Mouse (Mus musculus): ENCODE results near the gene Pde6d. TPM values are rescaled to one million over a fixed set of nuclear protein-coding genes. Genes with fewer than 3 reads are reported as not detected.

Pde6d gene
- polyA plus RNA-seq (2014; fragmentation: Nextera tagmentation; extraction: Ambion mirVana): 65.5 and 71.7 TPM in 2 replicates

DNA sequence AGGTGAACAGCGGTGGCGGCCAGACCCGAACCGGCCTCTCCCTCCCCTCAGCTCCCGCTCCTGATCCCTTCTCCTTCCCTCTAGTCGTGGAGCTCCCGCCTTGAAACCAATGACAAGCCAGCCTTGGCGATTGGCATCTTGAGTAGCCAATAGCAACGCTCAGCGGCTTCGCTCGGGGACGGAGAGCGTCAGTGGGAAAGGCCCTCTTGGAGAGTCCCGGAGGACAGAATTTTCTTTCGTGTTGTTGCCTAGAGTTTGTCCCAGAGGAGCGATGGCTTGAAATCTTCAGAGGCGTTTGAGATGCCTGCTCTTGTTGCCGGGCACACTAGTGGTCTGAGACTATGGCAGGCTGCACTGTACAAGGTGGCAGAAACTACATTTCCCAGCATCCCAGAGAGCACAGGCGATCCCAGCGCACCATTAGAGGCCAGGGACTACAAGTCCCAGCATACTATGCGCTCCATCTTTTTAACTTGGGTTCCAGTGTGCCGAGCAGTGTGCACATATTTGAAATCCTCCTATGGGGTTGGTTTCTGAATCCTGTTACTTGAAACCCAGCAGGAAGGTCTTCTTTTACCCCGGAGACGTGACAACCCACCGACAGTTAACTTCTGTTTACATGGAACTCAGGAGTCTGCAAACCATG, at the start of gene Pde6d, which contains the start of gene Cops7b:
Pde6d (minus strand) TSS at position 179 of the 646 bp plus-strand sequence.
Cops7b (plus strand) TSS at position 454 of the 646 bp plus-strand sequence.
- WGBS: under 1% methylated on average over 26 of the region's 26 CpGs
- H3K27ac ChIP-seq (ENCODE audit: low read depth, low read length): peak within 1 kb of the TSS; percentile 55; the same call in 1 of the 2 replicates
- peaks cover 8% of the 10 kb centered on the region; the same call in 1 of the 2 replicates for H3K4me1 ChIP-seq (ENCODE audit: control insufficient read depth, insufficient read depth, low read length)

DNA sequence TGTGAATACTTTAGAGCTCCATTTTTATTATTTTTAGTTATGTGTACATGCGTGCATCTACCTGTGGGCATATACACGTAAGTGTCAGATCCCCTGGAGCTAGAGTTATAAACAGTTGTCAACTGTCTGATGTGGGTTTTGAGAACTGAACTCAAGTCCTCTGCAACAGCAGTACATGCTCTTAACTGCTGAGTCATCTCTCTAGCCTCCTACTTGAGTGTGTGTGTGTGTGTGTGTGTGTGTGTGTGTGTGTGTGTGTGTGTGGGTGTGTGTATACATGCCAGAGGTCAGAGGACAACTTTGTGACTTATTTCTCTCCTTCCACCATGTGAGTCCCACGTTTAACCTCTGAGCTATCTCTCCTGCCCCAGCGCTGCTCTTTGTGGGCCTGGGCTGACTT, 48.1 kb upstream of the Pde6d start:
- 77% methylated on average over 4 of the region's 4 CpGs for WGBS
- H3K27ac ChIP-seq (ENCODE audit: low read depth, low read length): no peak overlapping the region

More for the DNA sequence above, at the start of gene Pde6d, which contains the start of gene Cops7b:
- Histone ChIP-seq H3K4me3 (ENCODE audit: low read length) (peak within 1 kb of the TSS; percentile 93), H3K27me3 (ENCODE audit: control insufficient read depth, insufficient read depth, low read length) (no peaks in the 10 kb centered on the region), H3K9me3 (ENCODE audit: control insufficient read depth, low read length) (no peaks in the 10 kb centered on the region), H3K9ac (ENCODE audit: low read depth, low read length) (peak within 1 kb of the TSS; percentile 89), H3K36me3 (ENCODE audit: control insufficient read depth, insufficient read depth, low read length) (no peaks in the 10 kb centered on the region), H3K4me2 (replicated peaks; ENCODE audit: low read depth, low read length) (peak within 1 kb of the TSS; percentile 77)
- peak; percentile 96 for ATAC-seq (ENCODE audit: low FRiP score, low TSS enrichment)

DNA sequence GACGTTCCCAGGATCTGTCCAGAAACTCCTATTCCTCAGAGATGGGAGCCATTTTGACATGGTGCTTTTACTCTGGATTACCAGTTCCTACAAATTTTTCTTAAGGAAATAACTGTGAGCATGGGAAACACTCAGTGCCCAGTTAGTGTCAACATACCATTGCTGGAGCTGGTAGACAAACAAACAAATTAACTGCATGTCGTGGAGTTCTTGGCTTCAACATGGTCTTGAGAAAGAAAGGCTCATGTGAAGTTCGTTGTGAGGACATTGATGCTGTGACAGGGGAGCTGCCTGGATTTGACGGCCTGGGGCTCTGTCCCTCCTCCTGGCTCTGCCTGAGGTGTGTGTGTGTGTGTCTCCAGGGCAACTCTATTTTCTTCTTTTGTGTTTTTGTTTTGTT, 47.5 kb upstream of the Pde6d start:
- Histone ChIP-seq H3K27ac (ENCODE audit: low read depth, low read length) (no peak overlapping the region), H3K9me3 (ENCODE audit: control insufficient read depth, low read length) (no peaks in the 10 kb centered on the region), H3K4me1 (ENCODE audit: control insufficient read depth, insufficient read depth, low read length) (peaks cover 16% of the 10 kb centered on the region; the same call in 1 of the 2 replicates), H3K9ac (ENCODE audit: low read depth, low read length) (no peak overlapping the region), H3K4me3 (ENCODE audit: low read length) (no peak overlapping the region), H3K27me3 (ENCODE audit: control insufficient read depth, insufficient read depth, low read length) (no peaks in the 10 kb centered on the region), H3K4me2 (replicated peaks; ENCODE audit: low read depth, low read length) (no peak overlapping the region), H3K36me3 (ENCODE audit: control insufficient read depth, insufficient read depth, low read length) (no peaks in the 10 kb centered on the region)
- 64% methylated on average over 4 of the region's 4 CpGs for WGBS
- ATAC-seq (ENCODE audit: low FRiP score, low TSS enrichment): no peak

More for the DNA sequence above, 48.1 kb upstream of the Pde6d start:
- Histone ChIP-seq H3K4me1 (ENCODE audit: control insufficient read depth, insufficient read depth, low read length) (peaks cover 16% of the 10 kb centered on the region; the same call in 1 of the 2 replicates), H3K4me3 (ENCODE audit: low read length) (no peak overlapping the region), H3K4me2 (replicated peaks; ENCODE audit: low read depth, low read length) (no peak overlapping the region), H3K9me3 (ENCODE audit: control insufficient read depth, low read length) (no peaks in the 10 kb centered on the region), H3K9ac (ENCODE audit: low read depth, low read length) (no peak overlapping the region), H3K27me3 (ENCODE audit: control insufficient read depth, insufficient read depth, low read length) (no peaks in the 10 kb centered on the region), H3K36me3 (ENCODE audit: control insufficient read depth, insufficient read depth, low read length) (no peaks in the 10 kb centered on the region)
- ATAC-seq (ENCODE audit: low FRiP score, low TSS enrichment): no peak

DNA sequence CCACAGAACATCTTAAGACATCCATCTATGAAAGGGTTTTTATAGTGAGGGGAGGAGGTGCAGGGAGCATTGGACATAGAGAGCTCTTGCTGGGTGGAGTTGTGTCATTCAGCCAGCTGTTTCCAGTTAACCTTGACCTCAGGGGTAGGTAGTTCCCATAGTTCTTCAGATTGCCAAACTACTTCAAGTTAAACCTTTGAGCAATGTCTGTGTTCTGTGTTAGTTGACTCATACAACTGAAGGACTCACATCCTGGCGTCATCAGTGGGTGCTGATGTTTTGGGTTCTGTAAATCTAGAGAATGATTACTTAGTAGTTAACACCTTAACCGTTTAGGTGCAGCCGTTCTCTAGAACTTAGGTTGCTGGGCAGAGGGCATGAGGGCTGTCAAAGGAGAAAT, 45.8 kb upstream of the Pde6d start:
- Histone ChIP-seq H3K4me3 (ENCODE audit: low read length) (no peak overlapping the region), H3K36me3 (ENCODE audit: control insufficient read depth, insufficient read depth, low read length) (no peaks in the 10 kb centered on the region), H3K9ac (ENCODE audit: low read depth, low read length) (no peak overlapping the region), H3K9me3 (ENCODE audit: control insufficient read depth, low read length) (no peaks in the 10 kb centered on the region), H3K27ac (ENCODE audit: low read depth, low read length) (no peak overlapping the region), H3K27me3 (ENCODE audit: control insufficient read depth, insufficient read depth, low read length) (no peaks in the 10 kb centered on the region), H3K4me1 (ENCODE audit: control insufficient read depth, insufficient read depth, low read length) (peaks cover 11% of the 10 kb centered on the region; the same call in 1 of the 2 replicates), H3K4me2 (replicated peaks; ENCODE audit: low read depth, low read length) (no peak overlapping the region)
- 49% methylated on average over 3 of the region's 3 CpGs for WGBS
- no peak for ATAC-seq (ENCODE audit: low FRiP score, low TSS enrichment)

DNA sequence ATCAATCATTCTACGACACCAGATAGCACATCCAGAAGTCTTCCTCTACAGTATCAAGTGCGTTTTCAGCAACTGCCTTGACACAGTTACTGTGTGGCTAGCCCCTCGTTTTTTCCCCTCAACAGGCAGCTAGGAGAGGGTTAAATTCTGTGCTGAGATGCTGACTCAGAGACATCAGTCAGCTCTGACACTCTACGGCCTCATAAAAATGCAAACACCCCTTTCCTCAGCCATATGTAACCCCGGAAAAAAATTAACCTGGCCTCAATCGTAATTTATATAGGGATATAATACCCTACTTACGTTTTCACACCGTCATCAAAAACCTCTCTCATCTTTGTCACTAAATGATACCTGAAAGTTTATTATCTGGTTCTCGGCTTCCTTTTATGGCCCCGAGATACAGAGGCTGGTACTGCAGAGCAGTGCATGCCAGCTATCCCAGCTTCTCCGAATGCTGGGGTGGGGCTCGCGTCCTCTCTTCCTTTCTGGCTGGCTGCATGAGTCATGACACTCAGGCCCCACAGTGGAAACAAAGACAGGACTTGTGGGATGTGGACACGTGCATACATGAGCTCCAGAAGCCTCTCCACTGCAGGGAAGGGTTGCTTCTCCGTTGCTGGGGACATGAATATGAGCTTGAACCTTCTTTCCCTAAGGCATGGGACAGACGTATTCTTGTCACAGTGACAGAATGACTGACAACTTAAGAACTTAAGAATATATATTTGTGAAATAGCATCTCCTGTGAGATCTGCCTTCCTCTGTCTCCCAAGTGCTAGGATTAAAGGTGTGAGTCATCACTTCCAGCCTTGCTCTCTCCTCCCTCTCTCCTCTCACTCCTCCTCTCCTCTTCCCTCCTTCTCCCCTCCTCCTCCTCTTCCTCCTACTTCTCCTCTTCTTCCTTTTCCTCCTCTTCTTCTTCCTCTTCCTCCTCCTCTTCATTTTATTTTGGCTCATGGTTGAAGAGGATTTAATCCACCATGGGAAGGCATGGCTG, 40.9 kb upstream of the Pde6d start:
- ATAC-seq (ENCODE audit: low FRiP score, low TSS enrichment): 0 out of 2 replicates have a peak, but pooled peaks have one; percentile 8
- Histone ChIP-seq H3K9ac (ENCODE audit: low read depth, low read length) (no peak overlapping the region), H3K4me1 (ENCODE audit: control insufficient read depth, insufficient read depth, low read length) (no peaks in the 10 kb centered on the region), H3K27me3 (ENCODE audit: control insufficient read depth, insufficient read depth, low read length) (no peaks in the 10 kb centered on the region), H3K9me3 (ENCODE audit: control insufficient read depth, low read length) (no peaks in the 10 kb centered on the region), H3K27ac (ENCODE audit: low read depth, low read length) (no peak overlapping the region), H3K4me2 (replicated peaks; ENCODE audit: low read depth, low read length) (no peak overlapping the region; the same call in 1 of the 2 replicates), H3K36me3 (ENCODE audit: control insufficient read depth, insufficient read depth, low read length) (no peaks in the 10 kb centered on the region), H3K4me3 (ENCODE audit: low read length) (no peak overlapping the region)
- 21% methylated on average over 16 of the region's 16 CpGs for WGBS

DNA sequence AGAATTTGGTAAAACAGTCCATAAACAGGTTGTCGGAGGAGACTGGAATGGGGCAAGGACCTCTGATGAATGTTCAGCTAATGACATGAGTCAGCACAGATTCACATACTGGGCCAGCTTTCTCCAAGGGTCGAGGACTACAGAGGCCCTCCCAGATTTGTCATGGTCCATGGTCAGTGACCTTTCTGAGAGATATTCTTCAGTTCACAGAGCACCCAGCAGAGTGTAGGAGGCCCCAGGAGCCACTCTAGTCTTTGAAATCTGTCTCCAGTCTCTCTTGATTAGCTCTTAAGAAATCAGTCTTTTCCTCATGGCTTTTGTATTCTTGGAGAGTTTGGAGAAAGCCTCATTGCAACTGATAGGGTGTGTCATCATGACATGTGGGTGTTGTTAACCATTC, 39.9 kb upstream of the Pde6d start:
- Histone ChIP-seq H3K27me3 (ENCODE audit: control insufficient read depth, insufficient read depth, low read length) (no peaks in the 10 kb centered on the region), H3K9ac (ENCODE audit: low read depth, low read length) (no peak overlapping the region), H3K27ac (ENCODE audit: low read depth, low read length) (no peak overlapping the region), H3K4me2 (replicated peaks; ENCODE audit: low read depth, low read length) (no peak overlapping the region), H3K9me3 (ENCODE audit: control insufficient read depth, low read length) (no peaks in the 10 kb centered on the region), H3K4me3 (ENCODE audit: low read length) (no peak overlapping the region), H3K4me1 (ENCODE audit: control insufficient read depth, insufficient read depth, low read length) (no peaks in the 10 kb centered on the region), H3K36me3 (ENCODE audit: control insufficient read depth, insufficient read depth, low read length) (no peaks in the 10 kb centered on the region)
- no peak for ATAC-seq (ENCODE audit: low FRiP score, low TSS enrichment)
- 39% methylated on average over 2 of the region's 2 CpGs for WGBS

DNA sequence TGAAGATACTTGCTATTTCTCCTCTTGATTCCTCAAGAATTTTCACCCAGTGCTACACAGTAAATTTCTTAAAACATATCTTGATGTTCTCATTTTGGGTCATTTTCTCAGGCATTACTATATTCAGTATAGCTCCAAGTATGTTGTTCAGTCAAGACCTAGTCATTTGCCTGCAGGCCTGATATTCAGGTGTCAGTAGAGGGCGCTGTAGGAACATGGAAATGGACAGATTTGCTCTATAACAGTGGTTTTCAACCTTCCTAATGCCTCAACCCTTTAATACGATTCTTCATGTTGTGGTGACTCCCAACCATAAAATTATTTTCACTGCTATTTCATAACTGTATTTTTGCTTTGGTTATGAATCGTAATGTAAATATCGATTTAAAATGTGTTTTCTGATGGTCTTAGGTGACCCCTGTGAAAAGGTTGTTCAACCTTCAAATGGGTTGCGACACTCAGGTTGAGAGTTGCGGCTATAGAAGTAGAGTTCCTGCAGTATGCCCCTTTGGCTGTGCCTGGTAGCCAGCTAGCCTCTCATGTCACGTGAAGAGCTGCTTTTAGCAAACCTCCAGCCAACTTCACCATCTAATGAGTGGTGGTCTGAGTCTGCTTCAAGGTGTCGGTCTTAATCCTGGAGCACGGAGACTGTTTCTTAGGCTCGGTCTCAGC, 36.2 kb upstream of the Pde6d start:
- 62% methylated on average over 10 of the region's 10 CpGs for WGBS
- Histone ChIP-seq H3K4me1 (ENCODE audit: control insufficient read depth, insufficient read depth, low read length) (no peaks in the 10 kb centered on the region), H3K4me2 (replicated peaks; ENCODE audit: low read depth, low read length) (no peak overlapping the region), H3K27me3 (ENCODE audit: control insufficient read depth, insufficient read depth, low read length) (no peaks in the 10 kb centered on the region), H3K9ac (ENCODE audit: low read depth, low read length) (no peak overlapping the region), H3K27ac (ENCODE audit: low read depth, low read length) (no peak overlapping the region), H3K4me3 (ENCODE audit: low read length) (no peak overlapping the region), H3K9me3 (ENCODE audit: control insufficient read depth, low read length) (no peaks in the 10 kb centered on the region), H3K36me3 (ENCODE audit: control insufficient read depth, insufficient read depth, low read length) (no peaks in the 10 kb centered on the region)
- ATAC-seq (ENCODE audit: low FRiP score, low TSS enrichment): no peak

DNA sequence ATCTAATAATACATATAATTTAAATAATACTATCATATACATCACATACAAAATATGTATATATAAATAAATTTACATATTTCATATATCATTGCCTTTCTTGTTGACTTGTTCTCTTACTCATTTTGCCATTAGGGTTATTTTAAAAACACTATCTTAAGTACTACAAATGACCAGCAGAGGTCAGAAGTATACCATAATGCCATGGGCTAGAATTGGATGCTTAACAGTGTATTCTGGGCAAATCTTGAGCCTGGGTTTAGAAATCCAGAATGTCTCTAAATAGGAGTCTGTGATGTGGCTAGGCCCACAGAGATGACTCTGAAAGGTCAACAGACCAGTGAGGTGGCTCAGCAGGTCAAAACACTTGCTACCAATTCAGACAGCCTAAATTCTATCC, 31.8 kb upstream of the Pde6d start:
- no peak overlapping the region for H3K4me3 ChIP-seq (ENCODE audit: low read length)
- no peak overlapping the region for H3K4me2 ChIP-seq (replicated peaks; ENCODE audit: low read depth, low read length)
- H3K27ac ChIP-seq (ENCODE audit: low read depth, low read length): no peak overlapping the region
- no peak overlapping the region for H3K9ac ChIP-seq (ENCODE audit: low read depth, low read length)
- no peaks in the 10 kb centered on the region for H3K4me1 ChIP-seq (ENCODE audit: control insufficient read depth, insufficient read depth, low read length)
- H3K9me3 ChIP-seq (ENCODE audit: control insufficient read depth, low read length): no peaks in the 10 kb centered on the region
- H3K36me3 ChIP-seq (ENCODE audit: control insufficient read depth, insufficient read depth, low read length): no peaks in the 10 kb centered on the region
- H3K27me3 ChIP-seq (ENCODE audit: control insufficient read depth, insufficient read depth, low read length): no peaks in the 10 kb centered on the region
- ATAC-seq (ENCODE audit: low FRiP score, low TSS enrichment): 0 out of 2 replicates have a peak, but pooled peaks have one; percentile 37

Data from kidney, embryonic 14.5 days (tissue).